Mouse (Mus musculus) embryonic facial prominence, embryonic 13.5 days (tissue): ENCODE measurements around the gene Cep70. TPM values are rescaled to one million over a fixed set of nuclear protein-coding genes. Genes with fewer than 3 reads are reported as not detected.

Experiments used
- ATAC-seq: fragments of 200-750 bp; cut with Nextera tagmentation; 2 replicates; pipeline ENCODE4 v1.8.0; 2017; ENCODE audit warnings: low read depth; ENCODE audit not compliant: insufficient number of reproducible peaks, insufficient read depth, low FRiP score, low TSS enrichment
- H3K27ac ChIP-seq: fragments of 300-500 bp; sonication (generic); 2 replicates; pipeline ENCODE4 v1.5.1; 2015; ENCODE audit warnings: moderate library complexity, mild to moderate bottlenecking, inconsistent platforms
- H3K27me3 ChIP-seq: fragments of 300-500 bp; sonication (generic); 2 replicates; pipeline ENCODE4 v1.6.1; 2015; ENCODE audit warnings: mild to moderate bottlenecking, inconsistent platforms
- H3K36me3 ChIP-seq: fragments of 300-500 bp; sonication (generic); 2 replicates; pipeline ENCODE4 v1.6.1; 2015; ENCODE audit warnings: mild to moderate bottlenecking, inconsistent platforms
- H3K4me1 ChIP-seq: fragments of 300-500 bp; sonication (generic); 2 replicates; pipeline ENCODE4 v1.6.1; 2015; ENCODE audit warnings: inconsistent platforms
- H3K4me2 ChIP-seq: fragments of 300-500 bp; sonication (generic); 2 replicates; pipeline ENCODE4 v1.6.1; 2015; ENCODE audit warnings: moderate library complexity, mild to moderate bottlenecking, inconsistent platforms
- H3K4me3 ChIP-seq: fragments of 300-500 bp; sonication (generic); 2 replicates; pipeline ENCODE4 v1.5.1; 2015; ENCODE audit warnings: mild to moderate bottlenecking, inconsistent platforms
- H3K9ac ChIP-seq: fragments of 300-500 bp; sonication (generic); 2 replicates; pipeline ENCODE4 v1.6.1; 2015; ENCODE audit warnings: mild to moderate bottlenecking, inconsistent platforms
- H3K9me3 ChIP-seq: fragments of 300-500 bp; sonication (generic); 2 replicates; pipeline ENCODE4 v1.6.1; 2016; ENCODE audit warnings: inconsistent platforms
- WGBS: fragments of 180-500 bp; shearing (Covaris S2); methylation state at CpG from one replicate; pipeline ENCODE4 v1.1.7; 2015; ENCODE audit warnings: mixed read lengths; 5-methylcytosine and 5-hydroxymethylcytosine counted together
- polyA plus RNA-seq: library from polyadenylated mRNA; unstranded; fragments of >200 nt; fragmentation: Nextera tagmentation; extraction: Ambion mirVana; gene quantifications from 2 replicates; pipeline ENCODE4 v1.2.1, GENCODE M21; 2015

The Cep70 gene
- polyA plus RNA-seq, result 40.3 and 51.6 TPM in 2 replicates

DNA sequence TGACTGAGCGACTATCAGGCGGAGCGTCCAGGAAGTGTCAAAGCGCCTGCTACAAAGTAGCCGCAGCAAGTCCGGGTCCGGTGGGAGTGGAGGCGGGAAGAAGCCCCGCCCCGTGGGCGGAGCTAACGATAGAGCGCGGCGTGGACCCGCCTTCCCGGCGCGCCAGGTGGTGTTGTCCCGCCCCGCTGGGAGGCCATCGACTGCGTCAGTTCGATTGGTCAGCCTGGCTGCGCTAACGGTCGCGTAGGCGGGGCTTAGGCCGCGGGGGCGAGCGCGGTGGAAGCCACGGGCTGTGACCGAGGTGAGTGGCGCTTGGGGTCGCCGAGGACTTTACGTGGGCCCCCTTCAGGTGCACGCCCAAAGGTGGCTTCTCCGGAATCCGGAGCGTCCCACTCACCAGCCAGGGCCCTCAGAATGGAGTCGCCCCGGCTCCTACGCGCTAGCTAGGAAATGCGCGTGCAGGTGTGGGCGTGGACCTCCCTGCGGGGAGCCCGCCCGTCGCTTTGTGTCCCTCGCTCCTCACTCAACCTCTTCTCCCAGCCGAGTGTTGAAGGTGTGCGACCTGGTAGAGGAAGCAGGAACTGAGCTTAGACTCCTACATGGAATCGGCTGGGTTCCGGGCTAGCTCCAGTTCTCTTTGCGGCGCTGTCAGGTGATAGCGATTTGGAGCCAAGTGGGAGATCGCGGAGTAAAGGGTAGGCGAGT lies at the start of gene Cep70:
TSS of gene Cep70 (plus strand) at position 178 of the 705 bp plus-strand sequence.
- Histone ChIP-seq H3K27me3 (no peaks in the 10 kb centered on the region), H3K4me3 (peak within 1 kb of the TSS; percentile 88), H3K27ac (peak within 1 kb of the TSS; percentile 78; the same call in 1 of the 2 replicates), H3K36me3 (peaks cover 2% of the 10 kb centered on the region; the same call in 1 of the 2 replicates), H3K9me3 (no peaks in the 10 kb centered on the region), H3K4me2 (peak within 1 kb of the TSS; percentile 64), H3K4me1 (peaks cover 10% of the 10 kb centered on the region), H3K9ac (peak within 1 kb of the TSS; percentile 82)
- ATAC-seq, result peak; percentile 96
- under 1% methylated on average over 66 of the region's 66 CpGs for WGBS

DNA sequence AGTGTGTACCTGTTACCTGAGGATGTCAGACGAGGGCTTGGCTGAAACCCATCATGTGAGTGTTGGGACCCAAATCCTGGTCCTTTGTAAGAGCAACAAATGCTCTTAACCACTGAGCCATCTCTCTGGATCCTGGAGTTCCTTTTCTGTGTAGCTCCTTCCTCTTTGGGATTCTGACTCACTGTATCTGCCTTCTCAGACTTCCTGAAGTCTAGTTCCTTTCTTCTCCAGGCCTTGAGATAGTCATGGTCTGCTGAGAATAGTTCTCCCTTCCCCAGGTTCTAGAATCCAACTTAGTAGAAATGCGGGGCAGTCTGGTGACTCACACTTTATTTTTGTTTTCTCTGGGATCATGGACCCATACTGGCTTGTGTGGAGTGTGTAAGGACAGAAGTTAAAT lies 30.5 kb upstream of the Cep70 start:
- no peak overlapping the region for H3K4me3 ChIP-seq
- H3K36me3 ChIP-seq, result no peaks in the 10 kb centered on the region
- no peak for ATAC-seq
- H3K27ac ChIP-seq, result no peak overlapping the region
- 78% methylated on average over 2 of the region's 2 CpGs for WGBS
- H3K4me2 ChIP-seq, result no peak overlapping the region
- H3K4me1 ChIP-seq, result no peaks in the 10 kb centered on the region
- H3K9me3 ChIP-seq, result no peaks in the 10 kb centered on the region
- H3K27me3 ChIP-seq, result no peaks in the 10 kb centered on the region
- H3K9ac ChIP-seq, result no peak overlapping the region

DNA sequence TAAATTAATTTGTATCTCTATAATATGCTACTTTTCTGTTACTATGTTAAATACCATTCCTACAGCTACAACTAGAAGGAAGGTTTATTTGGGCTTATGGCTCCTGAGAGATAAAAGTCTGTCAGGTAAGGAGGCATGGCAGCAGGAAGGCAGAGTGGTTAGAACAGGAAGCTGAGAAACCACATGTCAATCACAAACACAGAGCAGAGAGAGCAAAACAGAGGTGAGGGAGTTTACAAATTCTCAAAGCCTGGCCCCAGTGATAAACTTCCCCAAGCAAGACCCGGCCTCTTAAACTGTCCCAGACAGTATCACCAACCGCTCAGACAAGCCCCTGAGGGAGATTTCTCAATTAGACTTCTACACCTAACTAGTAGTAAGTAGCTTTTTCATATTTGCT lies 27.0 kb upstream of the Cep70 start:
- Histone ChIP-seq H3K4me1 (no peaks in the 10 kb centered on the region), H3K36me3 (no peaks in the 10 kb centered on the region), H3K4me2 (no peak overlapping the region), H3K9me3 (no peaks in the 10 kb centered on the region), H3K4me3 (no peak overlapping the region), H3K9ac (no peak overlapping the region), H3K27me3 (no peaks in the 10 kb centered on the region), H3K27ac (no peak overlapping the region)
- 55% methylated on average over 2 of the region's 2 CpGs for WGBS
- no peak for ATAC-seq

DNA sequence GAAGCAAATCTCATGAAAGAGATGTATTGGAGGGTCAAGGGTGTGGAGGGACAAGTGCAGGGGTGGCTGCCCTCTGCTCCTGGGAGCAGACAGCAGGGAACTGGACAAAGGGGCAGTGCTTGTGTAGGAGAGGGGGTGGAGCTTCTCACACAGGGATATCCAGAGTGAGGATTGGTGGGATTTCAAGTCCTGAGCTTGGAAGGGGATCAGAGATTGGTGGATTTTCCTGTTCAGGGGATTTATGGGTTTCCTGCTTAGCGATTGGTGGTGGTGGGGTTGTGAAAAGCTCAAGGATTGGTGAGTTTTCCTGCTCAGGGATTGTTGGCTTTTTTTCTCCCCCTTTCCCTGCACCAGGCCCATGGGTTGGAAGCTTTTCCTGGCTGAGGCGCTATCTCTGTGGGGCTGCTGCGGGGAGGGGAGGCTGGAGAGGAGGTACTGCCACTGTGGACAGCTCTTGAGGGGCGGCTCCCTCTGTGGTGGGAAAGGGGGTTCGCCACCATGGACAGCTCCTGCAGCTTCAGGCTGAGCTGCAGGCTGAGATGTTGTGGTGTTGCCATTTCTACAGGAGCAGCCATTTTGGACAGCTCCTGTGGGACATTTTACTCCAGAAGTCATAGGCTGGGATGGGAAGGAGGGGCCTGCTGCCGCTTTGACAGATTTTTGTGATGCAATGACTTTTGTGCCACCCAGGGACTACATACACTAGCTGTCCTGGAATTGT lies 25.0 kb upstream of the Cep70 start:
- Histone ChIP-seq H3K27ac (no peak overlapping the region), H3K36me3 (no peaks in the 10 kb centered on the region), H3K4me1 (no peaks in the 10 kb centered on the region), H3K9me3 (no peaks in the 10 kb centered on the region), H3K27me3 (no peaks in the 10 kb centered on the region), H3K4me3 (no peak overlapping the region), H3K4me2 (no peak overlapping the region), H3K9ac (no peak overlapping the region)
- ATAC-seq, result 0 out of 2 replicates have a peak, but pooled peaks have one; percentile 43
- WGBS, result 19% methylated on average over 6 of the region's 6 CpGs

DNA sequence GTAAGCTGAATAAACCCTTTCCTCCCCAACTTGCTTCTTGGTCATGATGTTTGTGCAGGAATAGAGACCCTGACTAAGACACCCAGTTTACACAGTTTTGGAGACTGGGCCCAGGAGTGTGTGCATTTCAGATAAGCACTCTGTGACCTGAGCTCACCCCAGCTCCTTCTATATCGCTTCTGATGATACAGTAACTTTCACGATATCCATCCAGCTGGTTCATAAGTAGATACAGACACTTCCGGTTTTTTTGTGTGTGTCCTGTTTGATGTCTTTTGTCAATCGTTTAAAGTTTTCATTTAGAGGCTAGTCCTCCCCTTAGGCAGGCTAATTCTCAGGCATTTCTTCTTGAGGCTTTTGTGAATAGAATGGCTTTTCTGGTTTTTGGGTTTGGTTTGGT lies 21.5 kb upstream of the Cep70 start:
- Histone ChIP-seq H3K4me3 (no peak overlapping the region), H3K36me3 (no peaks in the 10 kb centered on the region), H3K4me2 (no peak overlapping the region), H3K9ac (no peak overlapping the region), H3K4me1 (no peaks in the 10 kb centered on the region), H3K27me3 (no peaks in the 10 kb centered on the region), H3K9me3 (no peaks in the 10 kb centered on the region), H3K27ac (no peak overlapping the region)
- ATAC-seq, result no peak
- 82% methylated on average over 4 of the region's 4 CpGs for WGBS

DNA sequence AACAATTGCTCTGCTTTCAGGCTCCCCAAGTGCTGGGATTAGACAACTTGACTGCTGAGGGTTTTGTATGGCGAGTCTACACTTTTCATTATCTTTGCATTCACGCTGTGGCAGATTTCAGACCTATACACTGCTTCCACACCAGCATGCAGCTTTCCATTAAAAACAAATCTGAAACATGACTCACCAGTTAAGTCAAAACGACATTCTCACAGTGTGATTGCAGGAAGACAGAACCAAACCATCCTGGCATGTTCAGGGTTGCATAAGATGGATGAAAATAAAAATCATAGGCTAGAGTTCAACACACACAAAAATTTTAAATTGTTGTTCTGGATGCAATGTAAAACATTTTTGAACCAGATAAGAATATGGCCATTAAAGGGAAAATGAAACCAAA lies 18.6 kb upstream of the Cep70 start:
- 58% methylated on average over 3 of the region's 3 CpGs for WGBS
- Histone ChIP-seq H3K27ac (no peak overlapping the region), H3K36me3 (no peaks in the 10 kb centered on the region), H3K9me3 (no peaks in the 10 kb centered on the region), H3K4me2 (no peak overlapping the region), H3K4me3 (no peak overlapping the region), H3K9ac (no peak overlapping the region), H3K27me3 (no peaks in the 10 kb centered on the region), H3K4me1 (no peaks in the 10 kb centered on the region)
- ATAC-seq, result no peak

DNA sequence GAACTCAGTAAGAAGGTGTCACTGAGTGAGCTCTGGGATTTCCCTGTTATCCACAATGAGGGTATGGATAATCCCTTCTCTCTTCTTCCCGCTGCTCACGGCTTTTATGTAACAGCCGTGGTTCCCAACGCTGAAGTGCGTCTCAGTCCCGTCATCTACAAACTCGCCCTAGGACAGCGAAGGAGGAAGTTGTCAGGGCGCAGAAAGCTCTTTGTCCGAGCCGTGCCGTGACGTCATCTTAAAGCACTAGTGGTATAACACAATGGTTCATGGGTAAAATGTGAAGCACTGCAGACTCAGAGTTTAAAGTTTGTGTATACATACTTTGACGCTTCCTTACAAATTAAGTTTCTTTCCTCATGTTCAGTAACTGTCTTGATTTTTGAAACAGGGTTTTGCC lies 13.7 kb upstream of the Cep70 start:
- Histone ChIP-seq H3K9ac (no peak overlapping the region), H3K4me3 (no peak overlapping the region), H3K36me3 (no peaks in the 10 kb centered on the region), H3K4me1 (no peaks in the 10 kb centered on the region), H3K4me2 (no peak overlapping the region), H3K27ac (no peak overlapping the region), H3K27me3 (no peaks in the 10 kb centered on the region), H3K9me3 (no peaks in the 10 kb centered on the region)
- no peak for ATAC-seq
- WGBS, result 89% methylated on average over 14 of the region's 14 CpGs

DNA sequence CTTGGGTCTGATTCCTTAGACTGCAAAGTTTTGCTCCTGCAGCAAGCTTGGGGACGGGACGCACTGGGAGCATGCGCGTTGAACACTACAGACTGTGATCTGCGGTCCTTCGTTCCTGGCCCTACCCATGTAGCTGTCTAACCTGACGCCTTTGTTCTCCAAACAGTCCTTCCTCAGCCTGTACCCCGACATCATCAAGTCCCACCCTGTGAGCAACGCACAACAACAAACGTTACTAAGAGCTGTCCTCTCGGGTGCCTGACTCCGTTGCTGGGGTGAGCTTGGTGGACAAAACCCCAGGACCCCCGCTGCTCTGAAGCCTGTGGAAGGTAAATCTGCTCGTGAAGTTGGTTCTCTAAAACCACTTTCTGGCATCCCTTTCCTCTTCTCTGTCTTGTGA lies 6.0 kb upstream of the Cep70 start, which contains the start of gene Faiml:
TSS of gene Faiml (minus strand) at position 101 of the 400 bp plus-strand sequence.
- Histone ChIP-seq H3K4me2 (no peak within 1 kb of the TSS), H3K27ac (no peak within 1 kb of the TSS), H3K9ac (no peak within 1 kb of the TSS), H3K4me1 (no peaks in the 10 kb centered on the region), H3K36me3 (no peaks in the 10 kb centered on the region), H3K9me3 (no peaks in the 10 kb centered on the region), H3K4me3 (no peak within 1 kb of the TSS), H3K27me3 (no peaks in the 10 kb centered on the region)
- WGBS, result 89% methylated on average over 14 of the region's 14 CpGs
- ATAC-seq, result no peak

DNA sequence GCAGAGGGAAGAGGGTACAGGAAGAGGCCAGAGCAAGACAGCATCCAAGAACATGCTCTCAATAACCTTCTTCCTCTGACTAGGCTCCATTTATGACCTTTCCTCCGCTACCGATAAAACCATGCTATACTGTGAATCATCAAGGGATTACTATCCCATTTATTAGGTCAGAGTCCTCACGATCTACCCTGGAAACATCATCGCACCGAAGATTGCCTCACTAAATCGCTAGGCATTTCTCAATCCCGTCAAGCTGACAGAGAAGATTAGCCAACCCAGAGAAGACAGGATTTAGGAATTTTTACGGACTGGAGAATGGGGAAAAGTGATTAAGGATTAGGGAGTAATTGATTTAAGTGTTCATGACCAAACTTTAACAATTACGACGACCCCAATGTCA lies 4.9 kb upstream of the Cep70 start:
- H3K9ac ChIP-seq, result no peak overlapping the region
- H3K27ac ChIP-seq, result no peak overlapping the region
- H3K9me3 ChIP-seq, result no peaks in the 10 kb centered on the region
- no peak for ATAC-seq
- peaks cover 5% of the 10 kb centered on the region for H3K4me1 ChIP-seq
- no peaks in the 10 kb centered on the region for H3K27me3 ChIP-seq
- no peaks in the 10 kb centered on the region for H3K36me3 ChIP-seq
- no peak overlapping the region for H3K4me2 ChIP-seq
- no peak overlapping the region for H3K4me3 ChIP-seq
- WGBS, result 82% methylated on average over 10 of the region's 10 CpGs

DNA sequence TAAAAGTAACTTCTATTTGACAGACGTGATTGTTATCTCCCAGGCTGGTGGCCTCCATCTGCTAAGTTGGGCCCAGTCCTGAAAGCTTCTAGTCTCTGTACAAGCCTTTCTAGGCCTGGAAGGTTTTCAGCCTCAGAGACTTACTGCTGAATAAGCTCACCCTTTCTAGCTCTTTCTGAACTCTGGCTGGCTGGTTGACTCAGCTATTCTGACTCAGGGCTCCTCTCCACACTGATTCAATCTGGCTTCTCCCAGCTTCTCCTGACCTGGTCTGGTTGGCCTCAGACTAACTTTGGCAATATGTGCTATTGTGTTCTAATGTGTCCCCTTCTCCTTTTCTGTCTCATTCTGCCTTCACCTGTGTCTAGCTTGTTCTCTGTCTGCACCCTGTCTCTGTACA lies 3.9 kb upstream of the Cep70 start:
- no peak for ATAC-seq
- Histone ChIP-seq H3K9ac (no peak overlapping the region), H3K36me3 (no peaks in the 10 kb centered on the region), H3K4me2 (no peak overlapping the region), H3K4me1 (peaks cover 5% of the 10 kb centered on the region), H3K27ac (no peak overlapping the region), H3K9me3 (no peaks in the 10 kb centered on the region), H3K27me3 (no peaks in the 10 kb centered on the region), H3K4me3 (no peak overlapping the region)
- WGBS, result 58% methylated on average over 1 of the region's 1 CpGs

DNA sequence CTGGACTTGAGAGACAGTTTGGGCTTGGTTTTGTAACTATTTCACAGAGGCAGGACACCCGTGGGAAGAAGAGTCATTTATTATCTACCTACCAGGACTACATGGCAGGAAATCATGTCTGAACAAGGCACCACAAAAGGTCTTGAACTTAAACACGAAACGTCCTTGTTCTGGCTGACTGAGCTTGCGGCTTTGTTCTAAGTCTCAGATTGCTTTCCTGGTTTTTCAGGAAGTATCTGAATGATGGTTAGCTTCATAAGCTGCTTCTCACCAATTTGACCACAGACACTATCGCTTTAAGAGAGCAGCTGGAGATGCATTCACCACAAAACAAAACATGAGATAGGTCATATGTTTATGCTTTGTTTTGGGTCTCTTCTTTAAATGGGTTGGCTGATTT lies 2.6 kb upstream of the Cep70 start:
- Histone ChIP-seq H3K4me1 (peaks cover 8% of the 10 kb centered on the region), H3K36me3 (no peaks in the 10 kb centered on the region), H3K9ac (no peak overlapping the region), H3K4me3 (no peak overlapping the region), H3K9me3 (no peaks in the 10 kb centered on the region), H3K27ac (no peak overlapping the region), H3K4me2 (no peak overlapping the region), H3K27me3 (no peaks in the 10 kb centered on the region)
- WGBS, result 66% methylated on average over 5 of the region's 5 CpGs
- ATAC-seq, result no peak

DNA sequence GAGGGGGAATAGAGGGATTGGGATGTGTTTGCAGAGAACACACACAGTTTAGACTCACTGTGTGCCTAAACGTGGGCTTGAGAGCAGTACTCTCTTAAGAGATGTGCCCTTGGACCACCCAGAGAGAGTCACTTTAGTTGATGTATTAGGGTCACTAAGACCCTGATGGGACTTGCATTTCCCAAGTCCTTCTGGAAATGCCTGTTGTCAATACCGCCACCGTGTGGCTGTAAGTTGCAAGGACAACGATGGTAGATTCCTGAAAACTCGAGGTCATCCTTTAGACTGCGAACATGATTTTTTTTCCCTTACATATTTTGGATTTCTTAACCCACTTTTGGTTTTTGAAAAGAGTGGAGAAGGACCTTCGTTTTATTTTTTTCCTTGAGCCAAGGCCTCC lies 1.1 kb upstream of the Cep70 start:
- Histone ChIP-seq H3K27me3 (no peaks in the 10 kb centered on the region), H3K4me1 (peaks cover 8% of the 10 kb centered on the region), H3K9me3 (no peaks in the 10 kb centered on the region), H3K36me3 (no peaks in the 10 kb centered on the region), H3K4me2 (peak overlapping the region; percentile 64; the same call in 1 of the 2 replicates), H3K9ac (no peak overlapping the region), H3K4me3 (no peak overlapping the region), H3K27ac (no peak overlapping the region)
- 3% methylated on average over 7 of the region's 7 CpGs for WGBS
- ATAC-seq, result no peak
